Mouse (Mus musculus) hematopoietic stem cell, adult 5-6 weeks (primary cell): ENCODE measurements around the gene Cd46. TPM values are rescaled to one million over a fixed set of nuclear protein-coding genes. Genes with fewer than 3 reads are reported as not detected.

Experiments
- ATAC-seq, 2 experiments: fragments of 125-278 bp in 1 of 2; replicated peaks in 1 of 2; 2 replicates each; pipeline ENCODE4 v1.8.0; 2016 to 2017; ENCODE audit warnings: inconsistent platforms in 2 of 2, mild to moderate bottlenecking in 2 of 2, moderate number of reproducible peaks in 2 of 2, low read depth in 1 of 2, moderate TSS enrichment in 1 of 2; ENCODE audit not compliant: low FRiP score in 2 of 2, poor library complexity in 2 of 2, severe bottlenecking in 2 of 2, insufficient read depth in 1 of 2, low TSS enrichment in 1 of 2
- total RNA-seq: library from RNA; stranded (forward); fragments of 172-1452, 232-1000 nt; gene quantifications from 2 replicates; pipeline ENCODE4 v1.2.3, GENCODE M21; 2017

The Cd46 gene
- total RNA-seq, result 1.2 and 3.0 TPM in 2 replicates

DNA sequence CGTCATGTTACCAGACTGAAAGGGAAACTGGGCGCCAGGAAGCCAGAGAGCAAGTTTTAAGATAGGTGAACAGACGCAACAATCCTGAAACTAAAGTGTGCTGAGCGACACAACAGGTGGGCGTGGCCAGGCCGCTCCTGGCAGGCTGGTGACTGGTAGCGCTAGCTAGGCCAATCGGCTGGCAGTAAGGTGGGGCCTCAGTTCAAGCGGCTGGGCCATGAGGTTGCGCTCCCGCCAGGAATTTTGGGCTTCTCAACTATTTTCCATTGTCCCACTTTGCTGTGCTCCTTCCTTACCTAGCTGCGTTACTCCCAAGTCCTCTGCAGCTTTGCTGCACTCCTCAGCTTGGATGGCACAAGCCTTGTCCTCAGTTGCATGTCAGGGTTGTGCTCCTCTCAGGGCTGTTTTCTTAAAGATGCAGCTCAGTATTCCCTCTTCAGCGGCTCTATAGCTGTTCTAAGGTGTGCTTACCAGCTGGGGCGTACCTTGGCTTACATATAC is at the start of gene Cd46:
Gene Cd46, minus strand, starts transcription at position 30 of the 501 bp plus-strand sequence.
- ATAC-seq, result peak; percentile 98 to 99

DNA sequence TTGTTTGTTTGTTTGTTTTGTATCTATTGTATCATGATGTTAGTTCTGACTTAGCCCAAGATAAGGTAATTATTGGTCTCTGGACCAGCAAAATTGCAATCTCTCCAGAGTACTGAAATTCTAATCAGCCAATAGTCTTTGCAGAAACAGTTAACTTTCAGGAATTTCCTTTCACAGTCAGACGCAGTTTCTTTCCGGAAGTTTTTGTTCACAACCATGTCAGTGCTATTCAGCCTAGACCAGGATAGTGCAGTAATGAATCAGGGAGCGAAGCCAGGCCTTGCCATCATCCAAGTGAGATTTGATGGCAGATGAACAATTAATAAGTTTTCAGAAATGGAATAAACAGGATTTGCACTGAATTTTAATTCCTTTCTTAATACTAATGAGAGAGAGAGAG is 40.0 kb upstream of the Cd46 start:
- no peak for ATAC-seq

GRCm38 (mm10) chr1:195131675-195132015 is 39.6 kb upstream of the Cd46 start:
- ATAC-seq, result 0 out of 4 replicates have a peak, but pooled peaks of 1 of the 2 experiments have one; percentile 2

GRCm38 (mm10) chr1:195130953-195131674 is 39.1 kb upstream of the Cd46 start, which contains the start of gene Cr1l:
Cr1l (minus strand) TSS chr1:195131586.
- peak; percentile 96 to 97 for ATAC-seq

- ATAC-seq, result peak in 1 of 2 experiments; percentile 0; a peak in 1 of 4 replicates
Measured at GRCm38 (mm10) chr1:195130479-195130878, 38.4 kb upstream of the Cd46 start.

DNA sequence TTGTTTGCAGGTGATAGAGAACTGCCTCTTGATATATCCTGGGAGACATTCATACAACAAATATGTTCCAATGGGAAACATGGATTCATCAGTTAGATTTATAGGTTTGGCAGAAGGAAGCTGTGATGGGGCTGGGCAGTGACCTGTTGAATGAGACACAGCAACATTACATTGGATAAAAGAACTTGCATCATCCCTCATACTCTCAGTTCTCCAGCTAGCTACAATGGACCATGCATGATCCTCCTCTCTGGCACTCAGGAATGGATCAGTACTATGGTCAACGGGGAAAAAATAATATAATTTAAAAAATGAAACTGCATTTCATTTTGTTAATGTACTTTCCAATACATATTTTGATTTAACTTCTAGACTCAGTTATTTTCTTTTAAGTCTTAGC is 37.8 kb upstream of the Cd46 start:
- no peak for ATAC-seq

GRCm38 (mm10) chr1:195114414-195114813 is 22.4 kb upstream of the Cd46 start:
- ATAC-seq, result no peak

DNA sequence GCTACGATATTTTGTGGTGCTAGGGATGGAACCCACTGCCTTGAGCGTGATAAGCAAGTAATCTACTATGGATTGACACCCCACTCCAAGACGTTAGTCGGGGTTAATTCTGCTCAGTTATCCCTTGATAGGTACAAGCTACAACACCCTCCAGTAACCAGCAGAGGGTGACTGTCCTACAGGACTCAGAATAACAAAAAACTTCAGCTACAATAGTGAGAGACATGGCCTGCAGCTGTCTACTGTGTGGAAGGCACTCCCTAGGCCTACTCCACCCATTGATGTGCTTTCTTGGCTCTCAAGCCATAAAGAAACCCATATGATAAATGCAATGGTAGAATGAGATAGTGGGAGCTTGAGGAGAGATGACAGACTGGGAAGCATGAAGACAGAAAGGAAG is 21.6 kb upstream of the Cd46 start:
- ATAC-seq, result no peak; a peak in 1 of 4 replicates

DNA sequence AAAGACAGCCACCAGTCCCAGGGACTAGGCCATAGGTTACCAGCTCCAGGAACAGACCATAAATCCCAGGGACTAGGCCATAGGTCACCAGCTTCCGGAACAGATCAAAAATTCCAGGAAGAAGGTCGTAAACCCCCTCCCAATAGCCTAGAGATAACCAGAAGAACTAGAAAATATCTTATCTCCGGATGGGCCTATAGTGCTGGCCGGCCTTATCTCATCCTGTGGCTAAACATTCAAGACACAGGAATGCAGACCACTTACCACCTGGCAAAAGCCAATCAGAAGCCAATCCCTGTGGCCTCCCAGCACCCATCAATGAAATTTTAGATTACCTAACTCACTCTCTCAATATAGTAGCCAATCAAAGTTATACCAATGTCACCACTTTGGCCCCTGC is 8.6 kb upstream of the Cd46 start:
- ATAC-seq, result no peak

DNA sequence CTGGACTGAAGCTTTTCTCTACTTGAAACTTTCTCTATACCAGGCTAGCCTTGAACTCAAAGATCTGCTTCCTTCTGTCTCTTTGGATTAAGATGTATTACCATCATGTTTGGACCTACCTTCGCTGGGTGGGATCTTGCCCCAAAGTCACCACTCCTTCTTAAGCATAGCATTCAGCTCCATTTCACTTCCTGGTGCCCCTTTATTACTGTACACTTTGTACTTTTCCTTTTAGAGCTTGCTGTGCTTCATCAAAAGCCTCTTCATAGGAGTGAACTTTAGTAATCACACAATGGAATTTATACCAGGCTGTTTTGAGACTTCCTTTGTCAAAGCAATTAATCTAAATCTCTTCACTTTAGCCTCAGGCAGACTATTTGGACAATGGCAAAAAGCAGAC is 6.0 kb upstream of the Cd46 start:
- no peak for ATAC-seq

- ATAC-seq, result peak in 1 of 2 experiments; percentile 65
Measured at GRCm38 (mm10) chr1:195091699-195092219, 290 bp downstream of the Cd46 start.

DNA sequence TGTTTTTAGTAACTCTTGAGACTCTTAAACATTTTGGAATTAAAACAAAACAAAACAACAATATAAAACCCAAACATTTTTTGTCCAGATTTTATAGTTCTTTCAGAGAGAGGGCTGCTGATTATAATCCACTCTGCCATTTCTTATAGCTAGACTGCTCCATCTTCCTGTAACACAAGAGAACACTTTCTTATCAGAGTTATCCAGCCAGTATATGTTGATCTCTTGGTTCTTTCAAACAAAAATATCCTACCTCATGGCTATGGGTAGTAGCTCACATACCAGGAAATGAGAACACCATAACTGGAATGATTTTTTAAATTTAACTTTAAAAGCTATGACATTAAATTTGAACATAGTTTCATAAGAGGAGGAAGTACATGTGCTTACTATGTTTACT is 9.9 kb downstream of the Cd46 start:
- ATAC-seq, result no peak

DNA sequence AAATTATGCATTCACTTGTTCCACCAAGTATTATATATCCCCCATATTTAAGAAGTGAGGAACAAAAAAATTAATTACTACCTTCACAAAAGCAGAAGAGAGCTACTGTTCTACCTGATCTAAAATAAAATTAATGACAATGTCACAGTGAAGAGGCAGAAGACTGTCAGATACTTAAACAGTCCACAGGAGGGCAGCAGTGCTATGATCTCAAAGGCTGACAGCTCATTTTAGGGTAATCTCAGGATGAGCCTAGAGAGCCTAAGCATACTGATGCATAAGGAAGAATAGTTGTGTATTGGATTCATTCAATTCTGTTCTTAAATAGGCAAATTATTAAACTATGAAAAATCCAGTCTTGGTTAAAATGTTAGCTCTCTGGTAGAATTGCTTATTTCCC is 51.6 kb downstream of the Cd46 start:
- peak; percentile 87 to 92 for ATAC-seq

DNA sequence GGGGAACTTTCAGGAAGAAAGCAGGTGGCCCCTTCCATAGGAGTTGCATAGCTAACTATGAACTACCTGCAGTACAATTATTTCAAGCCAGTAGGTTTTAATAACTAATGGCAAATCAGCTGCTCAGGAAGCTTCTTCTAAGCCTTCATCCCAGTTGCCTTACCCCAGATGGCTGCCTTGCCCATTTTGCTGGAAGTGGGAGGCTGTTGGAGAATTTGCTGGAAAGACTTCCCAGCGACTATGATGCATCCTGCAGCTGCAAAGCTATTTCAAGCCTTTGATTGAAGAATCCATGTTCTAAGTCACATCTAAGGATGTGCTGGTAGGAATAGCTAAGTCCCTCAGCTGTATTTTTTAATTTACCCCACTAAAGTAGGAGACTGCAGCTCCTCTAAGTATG is 53.7 kb downstream of the Cd46 start:
- no peak for ATAC-seq

- ATAC-seq, result no peak
Measured at GRCm38 (mm10) chr1:195037985-195038384, 54.1 kb downstream of the Cd46 start.

GRCm38 (mm10) chr1:195037483-195037882 is 54.6 kb downstream of the Cd46 start:
- no peak for ATAC-seq

GRCm38 (mm10) chr1:195033941-195034340 is 58.1 kb downstream of the Cd46 start:
- no peak for ATAC-seq

GRCm38 (mm10) chr1:195032738-195033137 is 59.3 kb downstream of the Cd46 start:
- ATAC-seq, result no peak

- ATAC-seq, result no peak
Measured at GRCm38 (mm10) chr1:195031786-195032185, 60.3 kb downstream of the Cd46 start.
